Mouse (Mus musculus): ENCODE measurements at regions not wholly inside any gene's neighbourhood (a gene's known extent, or its start where the extent isn't known, plus 50 kb on each side); places are given as distances from the start of the nearest gene placed in this dataset.

- WGBS, result 83% methylated on average over 7 of the region's 7 CpGs
- no peak for TF ChIP-seq POLR2A (IDR thresholded peaks at IDR 0.05; ENCODE audit: low read depth, low read length)
- no peak for TF ChIP-seq CTCF (IDR thresholded peaks at IDR 0.05; ENCODE audit: extremely low read depth, insufficient read depth, insufficient read length, insufficient replicate concordance)
- no peak for DNase-seq (ENCODE audit: low read depth in 1 of 2, low spot score in 2 of 2)
These were observed 151.5 kb upstream of the Habp2 start for GRCm38 (mm10) chr19:56135306-56135928.

GRCm38 (mm10) chr19:56140540-56140939 is 146.4 kb upstream of the Habp2 start:
- Histone ChIP-seq H3K4me1 (ENCODE audit: control insufficient read depth, insufficient read depth, insufficient read length) (no peaks in the 10 kb centered on the region), H3K27ac (ENCODE audit: insufficient read depth, low read length) (no peak overlapping the region), H3K36me3 (ENCODE audit: control insufficient read depth, insufficient read depth, low read length) (no peaks in the 10 kb centered on the region), H3K4me3 (ENCODE audit: extremely low read depth, insufficient read depth, insufficient read length) (no peak overlapping the region), H3K27me3 (ENCODE audit: control insufficient read depth, insufficient read depth, low read length) (no peaks in the 10 kb centered on the region)
- DNase-seq (ENCODE audit: low read depth in 1 of 2, low spot score in 2 of 2), result no peak
- WGBS, result 79% methylated on average over 2 of the region's 2 CpGs
- TF ChIP-seq POLR2A (IDR thresholded peaks at IDR 0.05; ENCODE audit: low read depth, low read length) (no peak), CTCF (IDR thresholded peaks at IDR 0.05; ENCODE audit: extremely low read depth, insufficient read depth, insufficient read length, insufficient replicate concordance) (no peak)

More at GRCm38 (mm10) chr19:56135306-56135928, 151.5 kb upstream of the Habp2 start:
- Histone ChIP-seq H3K36me3 (ENCODE audit: control insufficient read depth, insufficient read depth, low read length) (no peaks in the 10 kb centered on the region), H3K4me1 (ENCODE audit: control insufficient read depth, insufficient read depth, insufficient read length) (no peaks in the 10 kb centered on the region), H3K27ac (ENCODE audit: insufficient read depth, low read length) (no peak overlapping the region), H3K27me3 (ENCODE audit: control insufficient read depth, insufficient read depth, low read length) (no peaks in the 10 kb centered on the region), H3K4me3 (ENCODE audit: extremely low read depth, insufficient read depth, insufficient read length) (no peak overlapping the region)

- Histone ChIP-seq H3K27ac (ENCODE audit: insufficient read depth, low read length) (no peak overlapping the region), H3K36me3 (ENCODE audit: control insufficient read depth, insufficient read depth, low read length) (no peaks in the 10 kb centered on the region)
- WGBS, result 83% methylated on average over 5 of the region's 5 CpGs
These were observed 142.7 kb upstream of the Habp2 start for GRCm38 (mm10) chr19:56144221-56144620.

GRCm38 (mm10) chr19:56157120-56157519 is 129.8 kb upstream of the Habp2 start:
- 85% methylated on average over 6 of the region's 6 CpGs for WGBS
- DNase-seq (ENCODE audit: low read depth in 1 of 2, low spot score in 2 of 2), result no peak
- Histone ChIP-seq H3K4me3 (ENCODE audit: extremely low read depth, insufficient read depth, insufficient read length) (no peak overlapping the region), H3K36me3 (ENCODE audit: control insufficient read depth, insufficient read depth, low read length) (no peaks in the 10 kb centered on the region), H3K4me1 (ENCODE audit: control insufficient read depth, insufficient read depth, insufficient read length) (no peaks in the 10 kb centered on the region), H3K27me3 (ENCODE audit: control insufficient read depth, insufficient read depth, low read length) (no peaks in the 10 kb centered on the region), H3K27ac (ENCODE audit: insufficient read depth, low read length) (no peak overlapping the region)
- TF ChIP-seq CTCF (IDR thresholded peaks at IDR 0.05; ENCODE audit: extremely low read depth, insufficient read depth, insufficient read length, insufficient replicate concordance) (no peak), POLR2A (IDR thresholded peaks at IDR 0.05; ENCODE audit: low read depth, low read length) (no peak)

More at GRCm38 (mm10) chr19:56144221-56144620, 142.7 kb upstream of the Habp2 start:
- no peaks in the 10 kb centered on the region for H3K4me1 ChIP-seq (ENCODE audit: control insufficient read depth, insufficient read depth, insufficient read length)
- H3K4me3 ChIP-seq (ENCODE audit: extremely low read depth, insufficient read depth, insufficient read length), result no peak overlapping the region
- TF ChIP-seq POLR2A (IDR thresholded peaks at IDR 0.05; ENCODE audit: low read depth, low read length) (no peak), CTCF (IDR thresholded peaks at IDR 0.05; ENCODE audit: extremely low read depth, insufficient read depth, insufficient read length, insufficient replicate concordance) (no peak)
- no peaks in the 10 kb centered on the region for H3K27me3 ChIP-seq (ENCODE audit: control insufficient read depth, insufficient read depth, low read length)
- DNase-seq (ENCODE audit: low read depth in 1 of 2, low spot score in 2 of 2), result no peak

- Histone ChIP-seq H3K4me1 (ENCODE audit: control insufficient read depth, insufficient read depth, insufficient read length) (no peaks in the 10 kb centered on the region), H3K27ac (ENCODE audit: insufficient read depth, low read length) (no peak overlapping the region), H3K4me3 (ENCODE audit: extremely low read depth, insufficient read depth, insufficient read length) (no peak overlapping the region), H3K27me3 (ENCODE audit: control insufficient read depth, insufficient read depth, low read length) (no peaks in the 10 kb centered on the region), H3K36me3 (ENCODE audit: control insufficient read depth, insufficient read depth, low read length) (no peaks in the 10 kb centered on the region)
- TF ChIP-seq POLR2A (IDR thresholded peaks at IDR 0.05; ENCODE audit: low read depth, low read length) (no peak), CTCF (IDR thresholded peaks at IDR 0.05; ENCODE audit: extremely low read depth, insufficient read depth, insufficient read length, insufficient replicate concordance) (no peak)
- 87% methylated on average over 3 of the region's 3 CpGs for WGBS
- no peak for DNase-seq (ENCODE audit: low read depth in 1 of 2, low spot score in 2 of 2)
These were observed 124.8 kb upstream of the Habp2 start for GRCm38 (mm10) chr19:56162156-56162555.

- WGBS, result 72% methylated on average over 5 of the region's 5 CpGs
- no peak for DNase-seq (ENCODE audit: low read depth in 1 of 2, low spot score in 2 of 2)
- Histone ChIP-seq H3K4me3 (ENCODE audit: extremely low read depth, insufficient read depth, insufficient read length) (no peak overlapping the region), H3K4me1 (ENCODE audit: control insufficient read depth, insufficient read depth, insufficient read length) (no peaks in the 10 kb centered on the region), H3K36me3 (ENCODE audit: control insufficient read depth, insufficient read depth, low read length) (no peaks in the 10 kb centered on the region), H3K27ac (ENCODE audit: insufficient read depth, low read length) (no peak overlapping the region), H3K27me3 (ENCODE audit: control insufficient read depth, insufficient read depth, low read length) (no peaks in the 10 kb centered on the region)
- TF ChIP-seq CTCF (IDR thresholded peaks at IDR 0.05; ENCODE audit: extremely low read depth, insufficient read depth, insufficient read length, insufficient replicate concordance), result no peak
- no peak for TF ChIP-seq POLR2A (IDR thresholded peaks at IDR 0.05; ENCODE audit: low read depth, low read length)
These were observed 117.6 kb upstream of the Habp2 start for GRCm38 (mm10) chr19:56169133-56169997.

GRCm38 (mm10) chr19:56169998-56170274 is 117.0 kb upstream of the Habp2 start:
- Histone ChIP-seq H3K27ac (ENCODE audit: insufficient read depth, low read length) (no peak overlapping the region), H3K4me3 (ENCODE audit: extremely low read depth, insufficient read depth, insufficient read length) (no peak overlapping the region), H3K27me3 (ENCODE audit: control insufficient read depth, insufficient read depth, low read length) (no peaks in the 10 kb centered on the region), H3K36me3 (ENCODE audit: control insufficient read depth, insufficient read depth, low read length) (no peaks in the 10 kb centered on the region), H3K4me1 (ENCODE audit: control insufficient read depth, insufficient read depth, insufficient read length) (no peaks in the 10 kb centered on the region)
- DNase-seq (ENCODE audit: low read depth in 1 of 2, low spot score in 2 of 2), result no peak
- TF ChIP-seq POLR2A (IDR thresholded peaks at IDR 0.05; ENCODE audit: low read depth, low read length) (no peak), CTCF (IDR thresholded peaks at IDR 0.05; ENCODE audit: extremely low read depth, insufficient read depth, insufficient read length, insufficient replicate concordance) (no peak)
- 43% methylated on average over 4 of the region's 4 CpGs for WGBS
